8 mouse cellular contexts compared by ENCODE assay signal in genomic region chr8:70699834-70700554, GRCm38 (mm10). TPM values are rescaled to one million over a fixed set of nuclear protein-coding genes. Genes with fewer than 3 reads are reported as not detected.
DNase-seq lines count a peak whose midpoint lies in the region; ATAC-seq and TF ChIP-seq lines count a peak whose summit lies in the region.

No protein-coding gene starts in this region.

- peak overlapping the region; percentile 77 for H3K4me2 ChIP-seq in heart, embryonic 15.5 days
- H3K4me2 ChIP-seq in liver, embryonic 15.5 days = peak overlapping the region; percentile 99
- peak overlapping the region; percentile 90 for H3K4me2 ChIP-seq in neural tube, embryonic 14.5 days (ENCODE audit: low read depth, low read length)

- TF ChIP-seq POLR2A in testis, adult 2 months (IDR thresholded peaks at IDR 0.05; ENCODE audit: control insufficient read depth, low read depth, low read length) = peak; percentile 71

- H3K4me3 ChIP-seq in C2C12 (ENCODE audit: insufficient read depth, poor library complexity, severe bottlenecking) = peak overlapping the region; percentile 80
- H3K4me3 ChIP-seq in forebrain, embryonic 10.5 days = peak overlapping the region; percentile 97
- peak overlapping the region; percentile 87 for H3K4me3 ChIP-seq in heart, embryonic 15.5 days
- H3K4me3 ChIP-seq in liver, embryonic 15.5 days (replicated peaks) = peak overlapping the region; percentile 80
- H3K4me3 ChIP-seq in neural tube, embryonic 14.5 days (ENCODE audit: low read depth, low read length) = peak overlapping the region; percentile 93
- H3K4me3 ChIP-seq in testis, adult 2 months (ENCODE audit: control insufficient read depth, low read depth, low read length) = peak overlapping the region; percentile 81

- no peaks in the 10 kb centered on the region for H3K36me3 ChIP-seq in C2C12 (ENCODE audit: control insufficient read depth, insufficient read depth)
- peaks cover 28% of the 10 kb centered on the region for H3K36me3 ChIP-seq in forebrain, embryonic 10.5 days (replicated peaks)
- H3K36me3 ChIP-seq in heart, embryonic 15.5 days = no peaks in the 10 kb centered on the region; the same call in 1 of the 2 replicates
- H3K36me3 ChIP-seq in liver, embryonic 15.5 days (replicated peaks) = no peaks in the 10 kb centered on the region
- no peaks in the 10 kb centered on the region for H3K36me3 ChIP-seq in neural tube, embryonic 14.5 days (ENCODE audit: control insufficient read depth, insufficient read depth, low read length)
- no peaks in the 10 kb centered on the region for H3K36me3 ChIP-seq in testis, adult 2 months (ENCODE audit: control insufficient read depth, insufficient read depth, low read length)

- peak overlapping the region; percentile 99 for H3K27ac ChIP-seq in forebrain, embryonic 10.5 days
- H3K27ac ChIP-seq in heart, embryonic 15.5 days = peak overlapping the region; percentile 98
- H3K27ac ChIP-seq in liver, embryonic 15.5 days (replicated peaks) = peak overlapping the region; percentile 95
- H3K27ac ChIP-seq in neural tube, embryonic 14.5 days (ENCODE audit: low read depth, low read length) = peak overlapping the region; percentile 99
- peak overlapping the region; percentile 93 for H3K27ac ChIP-seq in testis, adult 2 months (ENCODE audit: control insufficient read depth, insufficient read depth, low read depth, low read length)

- ATAC-seq in heart, embryonic 15.5 days (replicated peaks; ENCODE audit: insufficient number of reproducible peaks, insufficient read depth, low FRiP score, low read depth) = no peak
- no peak for ATAC-seq in liver, embryonic 15.5 days (ENCODE audit: insufficient read depth)
- ATAC-seq in neural tube, embryonic 14.5 days (ENCODE audit: low read depth) = peak; percentile 15; the same call in 1 of the 2 replicates

- TF ChIP-seq CTCF in C2C12 (IDR thresholded peaks at IDR 0.05; ENCODE audit: control insufficient read depth, insufficient read depth, insufficient read length) = peak; percentile 18
- no peak for TF ChIP-seq CTCF in testis, adult 2 months (IDR thresholded peaks at IDR 0.05; ENCODE audit: control insufficient read depth, insufficient read depth, insufficient replicate concordance, low read depth, low read length)

- no peaks in the 10 kb centered on the region for H3K27me3 ChIP-seq in C2C12 (ENCODE audit: control insufficient read depth, insufficient read depth, insufficient read length)
- H3K27me3 ChIP-seq in forebrain, embryonic 10.5 days (ENCODE audit: poor library complexity, severe bottlenecking) = peaks cover 10% of the 10 kb centered on the region
- H3K27me3 ChIP-seq in heart, embryonic 15.5 days = no peaks in the 10 kb centered on the region
- H3K27me3 ChIP-seq in liver, embryonic 15.5 days = 0 out of 2 replicates have a peak, but pooled peaks cover 3% of the 10 kb centered on the region
- H3K27me3 ChIP-seq in neural tube, embryonic 14.5 days (ENCODE audit: control insufficient read depth, insufficient read depth, low read length) = no peaks in the 10 kb centered on the region
- no peaks in the 10 kb centered on the region for H3K27me3 ChIP-seq in testis, adult 2 months (ENCODE audit: control insufficient read depth, insufficient read depth, low read length)

- peak; percentile 88 for DNase-seq in brain, adult 2 months (ENCODE audit: low read depth, low spot score)
- DNase-seq in forebrain, embryonic 10.5 days (ENCODE audit: extremely low spot score, low spot score) = peak; percentile 81
- DNase-seq in kidney, postnatal 25 days = peak; percentile 80 to 89

- peaks cover 10% of the 10 kb centered on the region for H3K79me3 ChIP-seq in C2C12 (ENCODE audit: low read depth)

- H3K9me3 ChIP-seq in forebrain, embryonic 10.5 days = no peaks in the 10 kb centered on the region
- no peaks in the 10 kb centered on the region for H3K9me3 ChIP-seq in heart, embryonic 15.5 days (replicated peaks)
- no peaks in the 10 kb centered on the region for H3K9me3 ChIP-seq in liver, embryonic 15.5 days (replicated peaks)
- H3K9me3 ChIP-seq in neural tube, embryonic 14.5 days (ENCODE audit: control insufficient read depth, low read length) = no peaks in the 10 kb centered on the region

- WGBS in forebrain, embryonic 10.5 days = under 1% methylated on average over 59 of the region's 59 CpGs
- WGBS in heart, embryonic 15.5 days = under 1% methylated on average over 59 of the region's 59 CpGs
- under 1% methylated on average over 59 of the region's 59 CpGs for WGBS in liver, embryonic 15.5 days (ENCODE audit: insufficient replicate concordance)
- under 1% methylated on average over 59 of the region's 59 CpGs for WGBS in neural tube, embryonic 14.5 days

- H3K9ac ChIP-seq in heart, embryonic 15.5 days = peak overlapping the region; percentile 96
- H3K9ac ChIP-seq in liver, embryonic 15.5 days = peak overlapping the region; percentile 100
- peak overlapping the region; percentile 100 for H3K9ac ChIP-seq in neural tube, embryonic 14.5 days (replicated peaks; ENCODE audit: low read depth, low read length)

- H3K79me2 ChIP-seq in C2C12 (ENCODE audit: control insufficient read depth, insufficient read depth) = peaks cover 33% of the 10 kb centered on the region

- peak overlapping the region; percentile 80 for H3ac ChIP-seq in C2C12 (ENCODE audit: control insufficient read depth, insufficient read length, low read depth)

- H3K4me1 ChIP-seq in forebrain, embryonic 10.5 days = peaks cover 71% of the 10 kb centered on the region
- peaks cover 58% of the 10 kb centered on the region for H3K4me1 ChIP-seq in heart, embryonic 15.5 days (replicated peaks)
- peaks cover 63% of the 10 kb centered on the region for H3K4me1 ChIP-seq in liver, embryonic 15.5 days (replicated peaks)
- peaks cover 44% of the 10 kb centered on the region for H3K4me1 ChIP-seq in neural tube, embryonic 14.5 days (ENCODE audit: control insufficient read depth, insufficient read depth, low read length)
- peaks cover 34% of the 10 kb centered on the region for H3K4me1 ChIP-seq in testis, adult 2 months (ENCODE audit: control insufficient read depth, insufficient read depth, low read length)

TF ChIP-seq in C2C12, 6 proteins besides CTCF, POLR2A, EP300 and RAD21:
- TF ChIP-seq MAX (IDR thresholded peaks at IDR 0.05) (peak; percentile 24), MYOD1 (IDR thresholded peaks at IDR 0.05; ENCODE audit: control insufficient read depth, insufficient read length, low read depth) (peak; percentile 46), USF1 (IDR thresholded peaks at IDR 0.05; ENCODE audit: low read depth) (no peak)

RNA-seq across cellular contexts. Expression of gene Jund, which starts 1.2 kb away (rescaled TPM):
- 128 TPM for polyA plus RNA-seq in C2C12 (2012; fragmentation: generic; extraction: Trizol)
- polyA plus RNA-seq in forebrain, embryonic 10.5 days (2016; fragmentation: Nextera tagmentation; extraction: Ambion mirVana) = 49.6 and 50.9 TPM in 2 replicates
- polyA plus RNA-seq in heart, embryonic 15.5 days (2015; fragmentation: Nextera tagmentation; extraction: Ambion mirVana) = 79.8 and 89.0 TPM in 2 replicates
- 23.7 and 26.1 TPM in 2 replicates for polyA plus RNA-seq in liver, embryonic 15.5 days (2015; fragmentation: Nextera tagmentation; extraction: Ambion mirVana)
- 115 and 119 TPM in 2 replicates for polyA plus RNA-seq in neural tube, embryonic 14.5 days (2014; fragmentation: Nextera tagmentation; extraction: Ambion mirVana)
- 79.2 and 105 TPM in 2 replicates for polyA plus RNA-seq in testis, adult 2 months (2012; rRNA removed)

RNA-seq across cellular contexts. Expression of gene Iqcn, which starts 3.3 kb away (rescaled TPM):
- polyA plus RNA-seq in C2C12 (2012; fragmentation: generic; extraction: Trizol) = 0.01 TPM
- 0.02 TPM in 1 of 2 replicates, not detected in the other for polyA plus RNA-seq in forebrain, embryonic 10.5 days (2016; fragmentation: Nextera tagmentation; extraction: Ambion mirVana)
- polyA plus RNA-seq in heart, embryonic 15.5 days (2015; fragmentation: Nextera tagmentation; extraction: Ambion mirVana) = 0.04 TPM in 2 replicates
- polyA plus RNA-seq in liver, embryonic 15.5 days (2015; fragmentation: Nextera tagmentation; extraction: Ambion mirVana) = 0.01 and 0.02 TPM in 2 replicates
- polyA plus RNA-seq in neural tube, embryonic 14.5 days (2014; fragmentation: Nextera tagmentation; extraction: Ambion mirVana) = 0.13 TPM in 1 of 2 replicates, not detected in the other
- polyA plus RNA-seq in testis, adult 2 months (2012; rRNA removed) = 286 and 302 TPM in 2 replicates

RNA-seq across cellular contexts. Expression of gene Gm3336, which starts 18.3 kb away (rescaled TPM):
- not detected for polyA plus RNA-seq in C2C12 (2012; fragmentation: generic; extraction: Trizol)
- polyA plus RNA-seq in forebrain, embryonic 10.5 days (2016; fragmentation: Nextera tagmentation; extraction: Ambion mirVana) = not detected in 2 replicates
- not detected in 2 replicates for polyA plus RNA-seq in heart, embryonic 15.5 days (2015; fragmentation: Nextera tagmentation; extraction: Ambion mirVana)
- polyA plus RNA-seq in liver, embryonic 15.5 days (2015; fragmentation: Nextera tagmentation; extraction: Ambion mirVana) = 0.13 and 0.35 TPM in 2 replicates
- not detected in 2 replicates for polyA plus RNA-seq in neural tube, embryonic 14.5 days (2014; fragmentation: Nextera tagmentation; extraction: Ambion mirVana)
- polyA plus RNA-seq in testis, adult 2 months (2012; rRNA removed) = 0.86 and 0.91 TPM in 2 replicates

RNA-seq across cellular contexts. Expression of gene Pde4c, which starts 23.5 kb away (rescaled TPM):
- polyA plus RNA-seq in C2C12 (2012; fragmentation: generic; extraction: Trizol) = 0.01 TPM
- polyA plus RNA-seq in forebrain, embryonic 10.5 days (2016; fragmentation: Nextera tagmentation; extraction: Ambion mirVana) = 0.38 and 0.68 TPM in 2 replicates
- 0.19 and 0.32 TPM in 2 replicates for polyA plus RNA-seq in heart, embryonic 15.5 days (2015; fragmentation: Nextera tagmentation; extraction: Ambion mirVana)
- polyA plus RNA-seq in liver, embryonic 15.5 days (2015; fragmentation: Nextera tagmentation; extraction: Ambion mirVana) = 1.4 and 1.9 TPM in 2 replicates
- 0.10 and 0.27 TPM in 2 replicates for polyA plus RNA-seq in neural tube, embryonic 14.5 days (2014; fragmentation: Nextera tagmentation; extraction: Ambion mirVana)
- polyA plus RNA-seq in testis, adult 2 months (2012; rRNA removed) = 1.1 TPM in 2 replicates

RNA-seq across cellular contexts. Expression of gene Lsm4, which starts 26.9 kb away (rescaled TPM):
- polyA plus RNA-seq in C2C12 (2012; fragmentation: generic; extraction: Trizol) = 300 TPM
- 336 and 339 TPM in 2 replicates for polyA plus RNA-seq in forebrain, embryonic 10.5 days (2016; fragmentation: Nextera tagmentation; extraction: Ambion mirVana)
- 256 and 281 TPM in 2 replicates for polyA plus RNA-seq in heart, embryonic 15.5 days (2015; fragmentation: Nextera tagmentation; extraction: Ambion mirVana)
- polyA plus RNA-seq in liver, embryonic 15.5 days (2015; fragmentation: Nextera tagmentation; extraction: Ambion mirVana) = 148 and 155 TPM in 2 replicates
- 193 and 194 TPM in 2 replicates for polyA plus RNA-seq in neural tube, embryonic 14.5 days (2014; fragmentation: Nextera tagmentation; extraction: Ambion mirVana)
- 148 and 168 TPM in 2 replicates for polyA plus RNA-seq in testis, adult 2 months (2012; rRNA removed)

Comparison
In these comparisons a context has a peak if more than half of its experiments do, and no peak if none do; other contexts are left out.
1. RNA of gene Iqcn, which starts 3.3 kb away (polyA plus RNA-seq): 286 to 302 TPM in testis, adult 2 months; 0.04 TPM in heart, embryonic 15.5 days, 0.13 TPM in neural tube, embryonic 14.5 days, 0.02 TPM in forebrain, embryonic 10.5 days, 0.01 TPM in C2C12 (single experiment) and 0.01 to 0.02 TPM in liver, embryonic 15.5 days; every median in the first group is over 100 times any median in the second.
2. Peak in every context shown above with its lines, with median percentiles within 50 percentile points of each other: H3K4me3 ChIP-seq, DNase-seq, H3K27ac ChIP-seq, H3K4me2 ChIP-seq and H3K9ac ChIP-seq.